ENCODE assay signal across 8 mouse cellular contexts in genomic region chr13:101692239-101692784, GRCm38 (mm10).
A peak's percentile ranks its signal among the peaks of the same experiment; 100 is the strongest.
DNase-seq lines count a peak whose midpoint lies in the region.

No protein-coding gene starts in this region.

- intact Hi-C loops in left cerebral cortex, postnatal 4 days (cut with DNase I), result loop anchor here (5.0 to 10.0 kb wide), 4 partner anchors 188 to 800 kb away; no protein-coding TSS in a partner anchor

- peak; percentile 91 for DNase-seq in heart, adult 11 months
- no peak for DNase-seq in heart, adult 9 months (ENCODE audit: low spot score in 2 of 2)
- DNase-seq in cerebellum, adult 9-11 months, result peak; percentile 91
- peak; percentile 77 to 87 for DNase-seq in frontal cortex, adult 2 months (ENCODE audit: extremely low spot score in 1 of 2, low spot score in 1 of 2)
- peak; percentile 36 to 39 for DNase-seq in kidney, adult 8-10 months
- DNase-seq in left cerebral cortex, postnatal 4 days, result peak; percentile 62
- peak; percentile 37 for DNase-seq in neural tube, embryonic 10.5 days (ENCODE audit: extremely low spot score, low spot score)
- DNase-seq in testis, postnatal 14 days (ENCODE audit: low spot score), result no peak

Comparison
In these comparisons a context has a peak if more than half of its experiments do, and no peak if none do; other contexts are left out.
1. DNase-seq: peak in heart, adult 11 months (single experiment), cerebellum, adult 9-11 months (single experiment), frontal cortex, adult 2 months (2 of 2), kidney, adult 8-10 months (2 of 2), left cerebral cortex, postnatal 4 days (single experiment) and neural tube, embryonic 10.5 days (single experiment); none in heart, adult 9 months (0 of 2) and testis, postnatal 14 days (single experiment).